Mouse (Mus musculus) G1E (cell line): ENCODE results near the gene Adamts2.

Source experiments
- CTCF ChIP-seq: IDR thresholded peaks from 2 replicates; pipeline ENCODE4 v1.5.1; 2012; ENCODE audit warnings: low read depth, low read length, inconsistent platforms, mixed read lengths
- GATA1 ChIP-seq: IDR thresholded peaks from 2 replicates; pipeline ENCODE4 v1.6.1; 2012; ENCODE audit warnings: borderline replicate concordance, low read length, inconsistent platforms, mixed read lengths
- GATA2 ChIP-seq: IDR thresholded peaks from 2 replicates; pipeline ENCODE4 v1.6.1; 2012; ENCODE audit warnings: low read depth, low read length, inconsistent platforms, borderline replicate concordance
- POLR2AphosphoS5 ChIP-seq: IDR thresholded peaks from 2 replicates; pipeline ENCODE4 v1.6.1; 2012; ENCODE audit warnings: low read depth, low read length, inconsistent platforms; ENCODE audit not compliant: insufficient replicate concordance
- TAL1 ChIP-seq: conservative IDR thresholded peaks from 2 replicates; pipeline ENCODE4 v1.6.1; 2012; ENCODE audit warnings: low read depth, low read length, inconsistent platforms, mixed read lengths

DNA sequence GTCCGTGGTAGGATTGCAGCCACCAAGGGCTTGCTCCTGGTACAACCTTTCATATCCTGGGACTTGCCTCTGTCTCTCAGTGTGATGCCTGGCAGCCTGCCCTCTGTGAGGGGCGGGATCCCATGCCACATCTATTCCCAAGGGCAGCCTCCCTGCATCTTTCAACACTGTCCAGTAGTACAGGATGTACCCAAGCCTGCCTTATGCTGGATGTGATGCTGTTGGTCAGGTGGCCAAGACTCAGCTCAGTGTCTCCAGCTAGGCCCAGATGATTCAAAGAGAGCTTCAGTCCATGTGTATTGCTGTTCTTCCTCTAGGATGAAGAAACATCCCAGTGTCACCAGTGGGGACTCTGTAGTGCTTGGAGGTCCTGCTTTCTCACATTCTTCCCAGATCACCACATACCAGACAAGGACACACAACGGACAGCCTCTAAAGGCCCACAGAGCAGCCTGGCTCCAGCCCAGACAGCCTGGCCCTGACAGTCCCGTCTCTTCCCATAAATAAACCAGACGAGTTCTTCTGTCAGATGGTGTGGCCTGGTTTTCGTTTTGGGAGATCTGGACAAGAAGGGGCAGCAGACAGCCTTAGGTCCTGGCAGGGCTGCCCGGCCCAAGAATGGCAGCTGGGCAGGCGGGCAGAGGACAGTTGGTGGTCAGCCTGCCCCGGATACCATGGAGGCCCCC is 52.0 kb downstream of the Adamts2 start:
- TF ChIP-seq CTCF (no peak), TAL1 (no peak), POLR2AphosphoS5 (no peak), GATA1 (no peak), GATA2 (no peak)
